Mouse (Mus musculus) monocyte, adult 2 months (primary cell): Measurements from ENCODE around the gene Tmem63c.

Experiments
- DNase-seq, 2 experiments: peaks; one replicate each; pipeline ENCODE4 v3.0.0; 2022; ENCODE audit warnings: low spot score in 2 of 2, low read depth in 1 of 2

Tmem63c gene

DNA sequence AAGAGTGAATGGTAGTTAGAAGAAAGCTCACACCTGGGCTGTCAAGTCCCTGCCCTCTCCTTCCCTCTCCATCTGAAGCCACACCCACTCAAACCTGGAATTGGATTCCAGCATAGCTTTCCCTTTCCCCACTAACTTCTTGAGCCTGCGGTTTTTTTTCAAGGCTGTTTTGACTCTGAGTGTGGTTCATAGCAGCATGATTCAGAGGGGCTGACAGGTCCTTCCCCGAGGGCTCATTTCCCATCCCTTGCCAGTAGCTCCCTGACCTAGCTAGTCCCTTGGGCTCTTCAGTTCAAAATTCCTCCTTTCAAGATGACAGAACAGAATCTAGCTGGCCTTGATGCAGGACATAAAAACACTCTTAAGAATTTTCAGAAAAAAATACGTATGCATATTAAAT, 26.4 kb downstream of the Tmem63c start:
- no peak for DNase-seq

DNA sequence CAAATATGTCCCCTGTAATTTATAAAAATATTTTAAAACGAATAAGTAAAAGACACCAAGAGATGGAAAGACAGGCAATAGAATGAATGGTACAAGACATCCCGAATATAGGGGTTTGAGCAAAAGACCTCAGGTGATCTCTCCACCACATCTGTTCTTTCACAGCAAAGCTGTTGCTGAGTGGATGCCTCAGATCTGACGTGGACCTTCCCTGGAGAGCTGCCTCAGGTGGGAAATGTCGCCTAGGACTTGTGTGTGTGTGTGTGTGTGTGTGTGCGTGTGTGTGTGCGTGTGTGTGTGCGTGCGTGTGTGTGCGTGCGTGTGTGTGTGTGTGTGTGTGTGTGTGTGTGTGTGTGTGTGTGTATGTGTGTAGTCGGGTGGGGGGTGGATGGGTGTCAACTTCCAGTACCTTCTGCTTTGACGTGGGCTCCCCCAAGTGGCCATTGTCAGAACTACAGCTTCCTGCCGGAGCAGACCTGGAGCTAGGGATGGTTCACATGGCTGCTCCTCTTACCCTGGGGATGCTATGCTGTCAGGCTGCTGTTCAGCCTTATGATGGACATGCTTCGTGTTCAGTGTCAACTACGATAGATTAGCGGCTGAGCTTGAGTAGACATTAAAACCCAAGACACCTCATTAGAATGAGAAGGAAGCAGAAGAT, 31.7 kb downstream of the Tmem63c start:
- peak; percentile 17 to 39 for DNase-seq

DNA sequence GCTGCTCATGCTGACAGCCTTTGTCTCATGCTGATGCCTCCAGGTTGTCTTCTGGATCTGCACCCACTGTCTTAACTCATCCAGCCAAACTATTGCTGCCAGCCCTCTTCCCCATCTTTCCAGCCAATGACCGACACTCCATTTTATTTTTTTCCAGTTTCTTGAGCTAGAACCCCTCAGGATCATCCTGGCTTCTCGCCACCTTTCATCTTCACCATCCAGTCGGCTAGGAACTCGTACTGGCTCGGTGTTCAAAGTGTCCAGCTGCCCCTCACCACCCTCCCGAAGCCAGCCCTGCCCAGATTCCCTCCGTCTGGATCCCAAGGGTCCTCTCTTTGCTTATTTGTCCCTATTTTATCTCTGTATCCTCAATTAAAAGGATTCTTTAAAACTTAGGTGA, 33.7 kb downstream of the Tmem63c start:
- no peak for DNase-seq

DNA sequence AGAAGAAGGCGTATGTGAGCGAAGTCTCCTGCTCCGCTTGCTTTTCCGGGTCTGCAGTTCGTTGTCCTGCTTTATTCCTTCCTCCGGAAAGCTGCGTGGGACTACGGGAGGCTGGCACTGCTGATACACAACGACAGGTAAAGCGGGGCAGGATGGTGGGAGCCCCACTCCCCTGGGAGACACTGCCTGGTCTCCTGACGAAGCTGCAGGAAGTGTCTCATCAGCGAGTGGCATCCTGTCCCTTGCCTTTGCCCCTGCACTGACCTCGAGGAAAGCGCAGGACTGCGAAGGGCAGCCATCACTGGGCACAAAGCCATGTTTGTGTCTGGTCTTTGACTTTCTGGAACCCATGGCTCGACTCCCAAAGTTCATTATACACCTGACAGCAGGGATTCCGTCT, 35.9 kb downstream of the Tmem63c start:
- no peak for DNase-seq

DNA sequence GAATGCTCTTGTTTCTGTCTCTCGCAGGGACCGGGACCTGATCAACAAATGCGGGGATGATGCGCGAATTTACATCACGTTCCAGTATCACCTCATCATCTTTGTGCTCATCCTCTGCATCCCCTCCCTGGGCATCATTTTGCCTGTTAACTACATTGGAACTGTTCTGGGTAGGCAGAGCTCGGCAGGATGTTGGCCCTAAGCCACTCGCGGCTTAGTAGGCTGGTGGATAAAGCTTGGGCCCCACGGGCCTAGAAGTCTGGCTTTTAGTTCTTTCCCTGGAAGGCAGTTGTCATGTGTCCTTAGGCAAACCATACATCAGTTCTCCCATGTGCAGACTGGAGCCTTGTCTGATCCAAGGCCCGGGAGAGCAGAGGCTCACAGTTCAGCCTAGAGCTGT, 44.3 kb downstream of the Tmem63c start:
- no peak for DNase-seq

DNA sequence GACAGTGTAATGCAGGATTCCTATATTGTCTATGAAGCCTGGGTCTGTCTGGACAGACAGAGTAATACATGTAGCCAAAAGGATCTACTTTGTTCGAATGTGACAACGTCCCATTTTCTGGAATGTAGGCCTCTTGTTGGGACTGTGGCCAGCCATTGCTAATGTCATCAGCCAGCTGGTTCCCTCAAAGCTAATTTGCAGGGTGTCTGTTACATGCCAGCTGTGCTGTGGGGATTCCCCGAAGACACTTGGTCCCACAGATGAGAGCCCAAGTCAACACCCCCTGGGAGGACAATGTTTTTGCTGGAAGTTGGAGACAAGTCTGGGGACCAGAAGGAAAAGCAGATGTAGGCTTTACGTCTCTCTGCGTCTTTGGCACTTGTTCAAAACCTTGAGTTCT, 45.3 kb downstream of the Tmem63c start:
- DNase-seq, result no peak

DNA sequence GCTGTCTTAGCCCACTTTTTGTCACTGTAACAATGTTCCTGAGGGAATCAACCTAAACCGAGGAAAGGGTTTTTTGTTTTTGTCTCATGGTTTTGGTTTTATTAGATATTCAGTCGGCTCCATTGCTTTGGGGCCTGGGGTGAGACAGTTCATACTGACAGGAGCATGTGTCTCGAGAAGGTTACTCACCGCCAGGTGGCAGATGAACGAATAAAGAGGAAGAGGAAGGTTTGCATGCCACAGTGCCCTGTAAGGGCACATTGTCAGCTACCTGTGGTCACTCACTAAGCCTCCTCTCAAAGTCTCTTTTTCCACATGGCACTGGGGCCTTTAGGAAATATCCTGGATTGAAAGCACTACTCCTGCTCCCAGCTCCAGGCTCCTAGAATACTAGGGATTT, 49.4 kb downstream of the Tmem63c start:
- DNase-seq, result no peak

DNA sequence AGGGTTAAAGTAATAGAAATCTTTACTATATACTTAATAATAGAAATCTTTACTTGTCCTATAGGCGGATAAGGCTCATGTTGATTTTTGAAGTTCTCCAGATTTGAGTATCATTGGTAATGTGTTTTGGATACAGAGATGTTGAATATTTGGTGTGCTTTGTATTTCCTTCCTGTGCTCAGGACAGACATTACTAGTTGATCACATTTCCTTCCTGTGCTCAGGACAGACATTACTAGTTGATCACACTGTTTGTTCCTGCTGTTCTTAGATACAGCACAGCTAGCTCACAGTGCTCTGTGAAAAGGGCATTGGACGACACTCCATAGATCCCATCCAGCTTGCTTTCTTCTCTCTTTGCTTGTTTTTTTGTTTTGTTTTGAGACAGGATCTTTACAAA, 55.5 kb downstream of the Tmem63c start:
- DNase-seq, result no peak

DNA sequence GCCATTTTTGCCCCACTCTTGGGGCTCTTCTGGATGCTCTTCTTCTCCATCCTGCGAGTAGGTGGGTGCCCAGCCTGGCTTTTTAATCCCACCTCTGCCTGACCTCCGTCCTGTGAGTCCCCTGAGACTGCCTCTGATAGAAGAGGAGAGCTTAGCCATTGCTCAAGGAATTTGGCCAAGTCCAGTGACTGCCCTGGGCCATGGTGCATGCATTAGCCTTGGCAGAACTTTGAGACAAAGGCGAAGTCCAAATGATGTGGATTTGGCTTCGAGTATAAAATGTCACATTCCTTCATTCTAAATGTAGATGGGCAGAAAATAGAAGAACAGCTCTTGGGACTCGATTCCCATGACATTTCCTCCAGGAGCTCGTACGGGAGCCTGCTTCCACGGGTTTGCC, 61.7 kb downstream of the Tmem63c start:
- DNase-seq, result no peak

DNA sequence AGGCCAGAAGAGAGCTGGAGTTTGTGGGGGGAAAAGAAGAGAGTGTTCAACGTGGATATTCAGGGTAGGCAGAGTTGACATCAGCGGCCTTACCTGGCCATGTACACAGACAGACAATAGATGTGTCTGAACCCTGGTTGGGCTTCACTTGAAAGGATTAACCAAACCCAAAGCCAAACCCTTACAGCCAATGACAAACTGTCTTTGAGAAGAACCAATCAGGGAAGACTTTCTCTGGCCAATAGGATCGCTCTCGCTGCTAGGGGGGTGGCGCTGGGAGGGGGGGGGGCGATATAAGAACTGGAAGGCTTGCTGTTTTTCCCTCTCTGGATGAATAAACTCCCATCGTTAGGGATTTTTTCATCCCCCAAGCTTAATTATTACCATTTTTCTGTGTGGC, 66.1 kb downstream of the Tmem63c start:
- DNase-seq, result no peak

DNA sequence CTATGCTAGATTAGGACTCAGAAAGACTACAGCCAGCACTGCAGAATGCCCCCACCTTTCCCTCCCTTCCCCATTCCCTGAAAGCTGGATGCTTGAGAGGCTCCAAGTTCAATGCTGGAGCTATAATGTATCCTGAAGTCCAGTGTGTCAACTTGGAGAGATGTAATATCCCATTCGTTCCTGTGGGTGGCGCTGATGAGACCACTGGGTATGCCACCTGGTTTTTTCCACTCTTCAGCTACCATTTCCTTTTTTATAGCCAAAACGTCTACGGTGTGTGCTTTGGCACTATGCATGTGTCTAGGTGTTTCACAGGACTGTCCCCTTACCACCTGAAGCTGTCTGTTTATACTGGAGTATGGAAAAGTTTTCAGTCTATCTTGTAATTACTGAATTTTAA, 67.2 kb downstream of the Tmem63c start:
- DNase-seq, result no peak

DNA sequence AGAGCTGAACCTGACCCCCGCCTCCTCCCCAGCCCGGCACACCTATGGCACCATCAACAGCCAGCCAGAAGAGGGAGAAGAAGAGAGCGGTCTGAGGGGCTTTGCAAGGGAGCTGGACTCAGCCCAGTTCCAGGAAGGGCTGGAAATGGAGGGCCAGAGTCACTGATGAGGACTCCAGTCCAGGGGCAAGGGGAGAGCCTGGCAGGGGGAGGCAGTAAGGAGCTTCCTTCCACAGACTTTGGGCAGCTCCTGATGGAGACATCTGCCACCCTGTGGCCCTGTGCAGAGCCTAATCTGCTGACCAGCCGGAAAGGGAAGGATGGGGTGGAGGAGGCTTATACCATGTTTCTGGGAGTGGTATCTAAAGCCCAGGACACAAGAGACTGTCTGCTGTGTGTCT, 68.1 kb downstream of the Tmem63c start:
- DNase-seq, result no peak

DNA sequence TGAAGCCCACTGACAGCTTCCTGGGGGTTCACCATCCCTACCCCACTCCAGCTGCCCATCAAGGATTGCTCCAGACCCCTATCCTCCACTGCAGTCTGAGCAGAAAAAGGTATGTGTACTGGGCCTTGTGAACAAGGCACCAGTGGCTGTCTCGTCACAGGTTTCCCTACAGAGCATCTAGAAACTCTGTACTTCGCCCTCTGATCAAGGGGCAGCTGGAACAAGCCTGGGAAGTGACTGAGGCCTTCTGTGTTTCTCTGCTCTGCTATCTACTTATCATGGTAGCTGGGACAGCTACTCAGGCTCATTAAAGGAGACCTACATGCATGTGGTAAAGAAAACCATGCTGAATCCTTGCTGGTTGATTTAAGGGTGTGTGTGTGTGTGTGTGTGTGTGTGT, 68.6 kb downstream of the Tmem63c start:
- DNase-seq, result no peak

DNA sequence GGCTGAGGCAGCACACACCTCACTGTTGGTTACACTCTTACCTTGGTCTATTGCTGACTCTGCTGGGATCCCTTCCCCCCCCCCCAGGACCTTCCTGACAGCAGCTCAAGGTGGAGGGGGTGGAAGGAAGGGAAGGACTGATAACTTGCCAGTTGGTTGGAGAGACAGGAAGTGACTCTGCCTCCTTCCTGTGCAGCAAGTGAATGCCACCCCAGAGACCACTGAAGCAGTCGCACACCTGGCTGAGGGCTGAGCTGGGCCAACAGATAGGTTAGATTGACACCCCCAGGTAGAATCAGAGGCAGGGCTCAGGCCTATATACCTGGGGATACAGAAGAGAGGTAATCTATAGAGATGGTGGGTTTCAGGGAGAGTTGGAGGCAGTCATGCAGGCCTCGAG, 70.8 kb downstream of the Tmem63c start:
- no peak for DNase-seq

DNA sequence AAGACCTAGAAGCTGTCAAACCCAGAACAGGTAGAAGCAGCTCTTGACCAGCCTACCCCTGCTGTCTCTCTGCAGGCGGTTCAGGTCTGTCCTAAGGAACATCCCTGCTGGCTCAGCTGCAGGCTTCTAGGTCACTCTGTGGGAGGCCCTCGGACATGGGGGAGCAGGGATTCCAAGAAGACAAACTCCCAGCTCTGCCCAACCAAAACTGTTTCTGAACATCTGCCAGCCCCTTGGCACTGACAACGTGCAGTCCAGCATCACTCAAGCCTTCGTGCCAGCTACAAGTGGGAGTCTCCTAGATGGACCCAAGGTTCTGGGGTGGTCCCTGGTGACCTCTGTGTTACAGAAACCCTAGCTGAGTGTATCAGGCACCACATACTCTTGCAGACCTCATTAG, 72.1 kb downstream of the Tmem63c start:
- no peak for DNase-seq

DNA sequence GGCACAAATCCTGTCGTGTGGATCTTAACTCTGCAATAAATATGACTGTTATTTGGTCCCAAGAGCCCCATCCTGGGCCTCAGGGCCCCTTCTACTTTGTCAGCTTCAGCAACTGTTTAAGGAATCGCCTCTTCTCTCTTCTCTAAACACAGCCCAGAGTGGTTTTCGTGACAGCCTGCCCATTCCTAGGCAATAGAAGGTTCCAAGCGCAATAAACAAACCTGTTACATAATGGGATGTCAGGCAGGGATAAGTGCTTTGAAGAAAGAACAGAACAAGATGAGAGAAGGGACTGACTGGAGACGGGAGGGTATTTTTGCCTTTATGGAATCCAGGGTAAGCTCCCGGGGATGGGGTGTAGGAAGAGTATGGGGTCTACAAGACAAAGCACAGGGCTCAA, 72.5 kb downstream of the Tmem63c start:
- DNase-seq, result no peak

DNA sequence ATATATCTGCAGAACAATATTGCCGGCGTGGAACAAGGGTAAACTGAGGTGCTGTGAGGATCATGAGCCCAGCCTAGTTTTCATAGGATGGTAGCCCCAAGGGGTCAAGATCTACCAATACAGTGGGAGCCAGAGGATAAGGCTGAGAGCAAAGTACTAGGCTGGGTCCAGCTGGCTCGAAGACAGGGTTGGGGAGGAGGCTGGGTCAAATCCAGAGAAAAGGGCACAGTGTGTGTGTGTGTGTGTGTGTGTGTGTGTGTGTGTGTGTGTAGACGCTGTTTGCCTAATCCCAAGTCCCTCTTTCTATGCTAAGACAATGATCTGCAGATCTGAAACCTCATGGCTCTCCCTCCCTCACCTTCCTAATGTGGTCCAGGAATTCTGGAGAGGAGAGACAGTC, 79.2 kb downstream of the Tmem63c start:
- no peak for DNase-seq

DNA sequence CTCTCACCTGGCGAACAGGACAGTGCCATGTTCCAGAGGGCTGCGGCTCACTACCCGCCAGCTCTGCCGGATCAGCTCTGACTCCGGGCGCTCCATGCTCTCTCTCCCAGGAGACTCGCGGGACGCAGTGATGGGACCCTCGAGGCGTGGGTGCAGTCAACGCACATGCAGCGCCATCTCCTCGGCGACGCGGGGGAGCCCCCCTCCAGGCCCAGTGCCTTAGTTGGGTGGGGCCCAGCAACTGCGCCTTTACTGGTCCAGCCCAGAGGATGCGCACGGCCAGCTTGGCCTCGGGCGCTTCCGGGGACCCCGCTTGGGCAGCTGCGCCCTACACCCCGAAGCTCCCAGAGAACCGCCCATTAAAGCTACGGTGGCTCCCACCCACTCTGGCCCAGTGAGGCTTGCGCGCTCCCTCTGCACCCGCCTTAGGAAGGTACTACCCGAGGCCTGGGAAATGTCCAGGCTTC, 81.1 kb downstream of the Tmem63c start, which contains the start of gene Ngb:
Gene Ngb (minus strand): TSS at position 375 of the 467 bp plus-strand sequence.
- DNase-seq, result no peak

DNA sequence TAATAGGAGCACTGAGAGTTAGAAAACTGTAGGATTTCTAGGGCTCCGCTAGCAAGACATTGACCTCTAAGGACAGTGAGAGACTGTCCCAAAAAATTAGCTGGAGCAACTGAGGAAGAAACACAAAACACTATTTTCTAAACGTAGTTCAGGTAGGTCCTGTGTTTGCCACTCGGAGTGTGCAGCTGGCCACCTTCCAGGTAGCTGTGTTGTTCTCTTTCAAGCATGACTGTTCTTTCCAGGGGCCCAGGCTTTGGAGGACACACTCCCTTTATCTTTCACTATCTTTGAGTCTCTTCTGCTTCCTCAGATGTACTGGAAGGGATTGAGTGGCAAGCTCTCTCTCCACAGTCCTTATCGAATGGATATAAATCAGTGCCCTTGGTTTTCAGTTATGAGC, 82.3 kb downstream of the Tmem63c start:
- DNase-seq, result no peak

DNA sequence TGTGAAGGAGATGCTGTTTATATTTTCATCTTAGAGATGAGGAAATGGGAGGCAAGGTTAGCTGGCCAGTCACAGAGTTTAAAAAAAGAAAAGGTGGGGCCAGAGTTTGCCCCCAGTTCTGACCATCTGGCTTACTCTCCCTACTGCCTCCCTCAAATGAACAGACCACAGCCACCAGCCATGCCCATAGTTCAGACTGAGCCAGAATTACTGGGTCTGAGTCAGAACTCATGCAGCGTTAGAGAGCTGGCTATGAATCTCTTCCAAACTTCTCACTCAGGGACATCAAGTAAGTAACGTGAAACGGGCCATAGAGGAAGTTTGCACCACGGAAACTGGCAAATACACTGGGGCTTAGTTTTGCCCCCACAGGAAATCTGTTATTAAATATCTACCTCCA, 83.7 kb downstream of the Tmem63c start:
- DNase-seq, result no peak

DNA sequence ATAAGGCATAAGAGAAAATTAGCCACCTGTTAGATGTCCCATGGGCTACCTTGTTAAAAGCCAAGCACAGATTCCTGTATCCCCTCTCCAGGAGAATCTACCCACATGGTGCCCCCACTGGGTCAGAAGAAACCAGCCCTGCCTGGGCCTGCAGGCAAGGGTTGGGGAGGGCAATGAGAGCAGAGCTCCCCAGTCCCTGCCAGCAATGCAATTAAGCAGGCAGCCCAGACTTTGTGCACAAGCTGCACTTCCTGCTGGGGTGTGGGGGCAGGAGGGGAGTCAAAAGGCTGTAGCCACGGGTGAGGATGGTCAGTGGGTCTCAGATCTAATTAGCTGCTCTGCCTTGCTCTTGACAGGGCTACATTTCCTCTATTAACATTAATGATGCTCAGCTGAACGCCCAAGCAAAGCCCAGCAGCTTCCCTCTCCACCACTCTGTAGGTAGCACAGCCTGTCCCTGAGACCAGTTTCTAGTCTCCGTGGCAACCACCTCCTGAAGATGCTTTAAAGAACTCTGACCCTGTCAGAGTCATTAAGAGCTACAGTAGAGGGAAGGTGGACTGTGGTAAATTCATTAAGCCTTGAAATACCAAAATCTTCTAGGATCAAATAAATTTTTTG, 86.3 kb downstream of the Tmem63c start:
- no peak for DNase-seq

DNA sequence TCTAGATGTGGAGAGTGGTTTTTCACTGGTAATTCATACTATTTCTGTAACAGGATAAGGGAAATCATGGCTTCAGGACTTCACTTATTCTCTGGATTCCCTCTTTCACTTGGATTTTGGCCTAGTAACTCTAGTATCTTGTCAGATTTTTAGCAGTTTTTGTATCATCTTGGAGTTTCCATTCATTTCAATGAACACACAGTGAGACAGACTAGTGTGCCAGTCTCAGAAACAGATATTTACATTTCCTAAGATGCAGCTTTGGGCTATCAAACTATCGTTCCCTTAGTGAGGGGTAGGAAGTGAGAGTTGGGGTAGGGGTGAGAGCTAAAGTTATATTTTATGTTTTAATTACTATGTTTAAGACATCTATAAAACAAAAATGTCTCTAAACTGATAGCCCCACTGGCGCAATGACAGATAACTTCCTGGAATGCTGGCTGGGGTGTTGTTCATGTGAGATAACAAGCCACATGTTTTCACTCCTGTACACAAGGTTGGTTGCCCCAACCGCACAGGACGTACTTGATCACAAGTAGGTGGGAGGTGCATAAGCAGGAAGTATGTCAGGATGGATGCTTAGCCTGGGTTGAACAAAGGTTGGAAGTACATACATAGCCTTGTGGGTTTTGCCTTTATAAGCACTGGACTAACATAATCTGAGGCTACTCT, 100.9 kb downstream of the Tmem63c start:
- DNase-seq, result no peak

DNA sequence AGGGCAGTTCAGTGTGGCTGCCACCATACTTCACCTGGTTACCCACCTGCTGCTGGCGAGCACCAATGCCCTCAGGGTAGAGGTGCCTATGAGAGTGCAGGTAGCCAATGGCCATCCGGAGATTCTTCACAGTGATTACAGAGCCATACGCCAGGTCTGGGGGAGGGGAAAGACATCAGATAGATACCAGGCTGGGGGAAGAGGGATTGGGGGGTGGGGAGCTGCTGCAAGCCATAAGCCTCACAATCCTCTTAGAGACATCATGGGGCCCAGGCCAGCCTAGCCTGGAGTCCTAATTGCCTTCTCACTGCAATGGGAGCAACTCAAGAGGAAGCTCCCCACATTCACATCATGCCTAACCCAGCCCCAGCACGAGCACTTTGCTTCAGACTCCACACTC, 106.1 kb downstream of the Tmem63c start:
- DNase-seq, result no peak
